Mouse (Mus musculus) hindbrain, embryonic 16.5 days (tissue): ENCODE measurements at regions not wholly inside any gene's neighbourhood (a gene's known extent, or its start where the extent isn't known, plus 50 kb on each side); places are given as distances from the start of the nearest gene placed in this dataset.

ENCODE experiments used
- ATAC-seq: fragments of 200-750 bp; cut with Nextera tagmentation; 2 replicates; pipeline ENCODE4 v1.8.0; 2017; ENCODE audit warnings: moderate TSS enrichment, moderate library complexity
- H3K27ac ChIP-seq: fragments of 300-500 bp; sonication (generic); 2 replicates; pipeline ENCODE4 v1.5.1; 2014; ENCODE audit warnings: low read depth, mild to moderate bottlenecking, control low read depth, low read length, moderate library complexity
- H3K27me3 ChIP-seq: fragments of 300-500 bp; sonication (generic); replicated peaks from 2 replicates; pipeline ENCODE4 v1.6.1; 2014; ENCODE audit warnings: low read length; ENCODE audit not compliant: control insufficient read depth, insufficient read depth
- H3K36me3 ChIP-seq: fragments of 300-500 bp; sonication (generic); 2 replicates; pipeline ENCODE4 v1.6.1; 2014; ENCODE audit warnings: mild to moderate bottlenecking, low read length, moderate library complexity, mixed read lengths; ENCODE audit not compliant: control insufficient read depth, insufficient read depth
- H3K4me1 ChIP-seq: fragments of 300-500 bp; sonication (generic); 2 replicates; pipeline ENCODE4 v1.6.1; 2014; ENCODE audit warnings: low read depth, low read length; ENCODE audit not compliant: control insufficient read depth, insufficient read depth
- H3K4me2 ChIP-seq: fragments of 300-500 bp; sonication (generic); 2 replicates; pipeline ENCODE4 v1.6.1; 2014; ENCODE audit warnings: mild to moderate bottlenecking, low read length, control low read depth, moderate library complexity
- H3K4me3 ChIP-seq: fragments of 300-500 bp; sonication (generic); 2 replicates; pipeline ENCODE4 v1.5.1; 2014; ENCODE audit warnings: mild to moderate bottlenecking, low read length, control low read depth, moderate library complexity
- H3K9ac ChIP-seq: fragments of 300-500 bp; sonication (generic); 2 replicates; pipeline ENCODE4 v1.6.1; 2014; ENCODE audit warnings: low read depth, mild to moderate bottlenecking, control low read depth, low read length, moderate library complexity
- H3K9me3 ChIP-seq: fragments of 300-500 bp; sonication (generic); 2 replicates; pipeline ENCODE4 v1.6.1; 2014; ENCODE audit warnings: mild to moderate bottlenecking, low read length, moderate library complexity; ENCODE audit not compliant: control insufficient read depth
- WGBS: fragments of 180-500 bp; shearing (Covaris S2); extraction: QIAGEN DNeasy Blood & Tissue Kit; methylation state at CpG from one replicate; pipeline ENCODE4 v1.1.7; 2014; 5-methylcytosine and 5-hydroxymethylcytosine counted together

DNA sequence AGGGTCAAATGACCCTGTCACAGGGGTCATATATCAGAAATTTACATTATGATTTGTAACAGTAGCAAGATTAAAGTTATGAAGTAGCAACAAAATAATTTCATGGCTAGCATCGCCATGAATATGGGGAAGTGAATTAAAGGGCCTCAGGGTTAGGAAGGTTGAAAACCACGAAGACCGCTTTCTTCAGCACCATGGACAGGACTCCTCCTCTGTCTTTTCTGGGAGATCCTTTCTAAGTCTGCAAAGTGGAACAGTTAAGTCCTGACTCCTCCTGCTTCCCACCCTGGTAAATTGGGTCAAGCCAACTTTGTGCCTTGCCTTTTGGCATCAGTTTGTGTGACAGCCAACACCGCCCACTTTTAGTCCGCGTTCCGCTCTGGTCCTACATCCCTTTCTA lies 275.7 kb downstream of the Atp23 start:
- ATAC-seq: no peak
- H3K4me2 ChIP-seq: no peak overlapping the region

DNA sequence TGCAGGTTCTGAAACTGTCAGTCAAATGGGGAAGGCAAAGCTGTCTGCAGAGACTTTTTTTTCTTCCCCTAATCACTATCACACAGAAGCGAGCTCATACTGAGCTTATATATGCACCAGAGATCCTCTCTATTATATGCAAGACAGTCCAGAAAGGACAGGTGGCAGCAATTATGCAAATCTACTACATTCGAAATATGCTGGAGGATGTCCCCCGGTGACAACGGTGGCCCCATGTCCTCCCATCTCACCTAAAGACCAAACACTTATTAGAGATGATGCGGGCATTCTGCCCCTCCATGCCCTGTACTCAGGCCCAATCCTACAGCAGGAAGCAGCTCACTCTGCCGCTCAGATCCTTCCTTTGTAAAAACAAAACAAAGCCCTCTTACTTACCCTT lies 280.4 kb downstream of the Atp23 start:
- H3K4me1 ChIP-seq: no peaks in the 10 kb centered on the region
- H3K9me3 ChIP-seq: no peaks in the 10 kb centered on the region
- no peaks in the 10 kb centered on the region for H3K36me3 ChIP-seq
- no peak overlapping the region for H3K4me3 ChIP-seq
- no peak overlapping the region for H3K27ac ChIP-seq
- peak; percentile 45; the same call in 1 of the 2 replicates for ATAC-seq
- 44% methylated on average over 6 of the region's 6 CpGs for WGBS
- no peak overlapping the region for H3K4me2 ChIP-seq
- no peak overlapping the region for H3K9ac ChIP-seq
- H3K27me3 ChIP-seq: no peaks in the 10 kb centered on the region

More for the DNA sequence above, 275.7 kb downstream of the Atp23 start:
- H3K9ac ChIP-seq: no peak overlapping the region
- no peaks in the 10 kb centered on the region for H3K36me3 ChIP-seq
- H3K27ac ChIP-seq: no peak overlapping the region
- 61% methylated on average over 7 of the region's 7 CpGs for WGBS
- H3K4me3 ChIP-seq: no peak overlapping the region
- no peaks in the 10 kb centered on the region for H3K4me1 ChIP-seq
- no peaks in the 10 kb centered on the region for H3K9me3 ChIP-seq
- H3K27me3 ChIP-seq: no peaks in the 10 kb centered on the region

- Histone ChIP-seq H3K9me3 (no peaks in the 10 kb centered on the region), H3K4me3 (no peak overlapping the region), H3K4me1 (no peaks in the 10 kb centered on the region), H3K4me2 (peak overlapping the region; percentile 27), H3K36me3 (no peaks in the 10 kb centered on the region), H3K27ac (no peak overlapping the region), H3K9ac (no peak overlapping the region), H3K27me3 (no peaks in the 10 kb centered on the region)
- no peak for ATAC-seq
- WGBS: 20% methylated on average over 10 of the region's 10 CpGs
These were observed 281.2 kb downstream of the Atp23 start for GRCm38 (mm10) chr10:126619970-126620369.

DNA sequence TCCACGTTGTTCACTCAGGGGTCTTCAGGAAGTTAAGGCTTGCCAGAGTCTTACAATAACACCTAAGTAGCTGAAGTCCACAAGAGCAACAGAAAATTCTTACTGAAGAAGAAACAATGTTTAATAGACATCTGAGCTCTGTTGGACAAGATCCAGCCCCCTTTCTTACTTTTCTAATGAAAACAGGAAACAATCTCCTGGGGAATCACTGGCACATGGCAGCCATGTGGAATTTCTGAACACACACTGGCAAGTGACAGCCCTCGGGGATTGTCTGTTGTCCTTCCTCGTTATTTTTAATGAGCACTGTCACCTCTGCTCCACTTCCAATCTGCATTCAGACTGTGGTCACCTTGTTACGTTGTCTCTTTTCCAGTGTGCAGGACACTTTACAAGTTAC lies 288.9 kb downstream of the Atp23 start:
- Histone ChIP-seq H3K4me3 (no peak overlapping the region), H3K9ac (no peak overlapping the region), H3K27ac (no peak overlapping the region), H3K9me3 (no peaks in the 10 kb centered on the region), H3K4me2 (no peak overlapping the region), H3K27me3 (no peaks in the 10 kb centered on the region), H3K4me1 (no peaks in the 10 kb centered on the region), H3K36me3 (no peaks in the 10 kb centered on the region)
- 59% methylated on average over 4 of the region's 4 CpGs for WGBS
- ATAC-seq: no peak

- Histone ChIP-seq H3K9ac (no peak overlapping the region), H3K4me2 (no peak overlapping the region), H3K27me3 (no peaks in the 10 kb centered on the region), H3K27ac (no peak overlapping the region), H3K36me3 (no peaks in the 10 kb centered on the region), H3K4me1 (no peaks in the 10 kb centered on the region), H3K9me3 (peaks cover 2% of the 10 kb centered on the region; the same call in 1 of the 2 replicates), H3K4me3 (no peak overlapping the region)
- WGBS: 59% methylated on average over 8 of the region's 8 CpGs
- ATAC-seq: no peak
These were observed 290.6 kb downstream of the Atp23 start for GRCm38 (mm10) chr10:126610506-126610905.

- ATAC-seq: no peak
- no peak overlapping the region for H3K27ac ChIP-seq
These were observed 301.5 kb downstream of the Atp23 start for GRCm38 (mm10) chr10:126599686-126600085.

GRCm38 (mm10) chr10:126568155-126568554 lies 333.0 kb downstream of the Atp23 start:
- no peak overlapping the region for H3K4me3 ChIP-seq
- H3K4me1 ChIP-seq: no peaks in the 10 kb centered on the region
- no peak for ATAC-seq
- H3K9me3 ChIP-seq: no peaks in the 10 kb centered on the region
- 40% methylated on average over 8 of the region's 8 CpGs for WGBS
- H3K4me2 ChIP-seq: no peak overlapping the region
- H3K36me3 ChIP-seq: no peaks in the 10 kb centered on the region
- no peak overlapping the region for H3K9ac ChIP-seq
- H3K27ac ChIP-seq: no peak overlapping the region
- no peaks in the 10 kb centered on the region for H3K27me3 ChIP-seq

More at GRCm38 (mm10) chr10:126599686-126600085, 301.5 kb downstream of the Atp23 start:
- H3K9me3 ChIP-seq: no peaks in the 10 kb centered on the region
- H3K36me3 ChIP-seq: no peaks in the 10 kb centered on the region
- H3K4me2 ChIP-seq: no peak overlapping the region
- no peaks in the 10 kb centered on the region for H3K27me3 ChIP-seq
- H3K4me1 ChIP-seq: no peaks in the 10 kb centered on the region
- H3K9ac ChIP-seq: no peak overlapping the region
- 83% methylated on average over 2 of the region's 2 CpGs for WGBS
- no peak overlapping the region for H3K4me3 ChIP-seq

- H3K9me3 ChIP-seq: no peaks in the 10 kb centered on the region
These were observed 335.8 kb downstream of the Atp23 start for GRCm38 (mm10) chr10:126565326-126565725.

GRCm38 (mm10) chr10:126555080-126555479 lies 346.1 kb downstream of the Atp23 start:
- Histone ChIP-seq H3K27me3 (no peaks in the 10 kb centered on the region), H3K9ac (no peak overlapping the region), H3K27ac (no peak overlapping the region), H3K4me3 (no peak overlapping the region), H3K9me3 (no peaks in the 10 kb centered on the region), H3K4me1 (no peaks in the 10 kb centered on the region), H3K36me3 (no peaks in the 10 kb centered on the region), H3K4me2 (no peak overlapping the region)
- no peak for ATAC-seq
- WGBS: 84% methylated on average over 7 of the region's 7 CpGs

More at GRCm38 (mm10) chr10:126565326-126565725, 335.8 kb downstream of the Atp23 start:
- Histone ChIP-seq H3K9ac (no peak overlapping the region), H3K4me1 (no peaks in the 10 kb centered on the region), H3K4me3 (no peak overlapping the region), H3K27ac (no peak overlapping the region), H3K4me2 (no peak overlapping the region), H3K27me3 (no peaks in the 10 kb centered on the region), H3K36me3 (no peaks in the 10 kb centered on the region)
- 81% methylated on average over 14 of the region's 14 CpGs for WGBS
- ATAC-seq: no peak

GRCm38 (mm10) chr10:126531950-126532349 lies 369.2 kb downstream of the Atp23 start:
- Histone ChIP-seq H3K4me3 (no peak overlapping the region), H3K9ac (no peak overlapping the region), H3K4me1 (peaks cover 3% of the 10 kb centered on the region), H3K27me3 (no peaks in the 10 kb centered on the region; the same call in 1 of the 2 replicates), H3K27ac (no peak overlapping the region), H3K36me3 (no peaks in the 10 kb centered on the region), H3K4me2 (no peak overlapping the region), H3K9me3 (no peaks in the 10 kb centered on the region)
- ATAC-seq: no peak
- WGBS: 43% methylated on average over 3 of the region's 3 CpGs
